Mouse (Mus musculus): ENCODE data around the gene Vps45. TPM values are rescaled to one million over a fixed set of nuclear protein-coding genes. Genes with fewer than 3 reads are reported as not detected.

The Vps45 gene
- total and polyA plus RNA-seq, 2 experiments from 2014 or later, result 24.9 to 61.8 TPM

GRCm38 (mm10) chr3:96017461-96017860, 40.8 kb downstream of the Vps45 start:
- no peaks in the 10 kb centered on the region for H3K4me1 ChIP-seq (ENCODE audit: insufficient read depth, low read length)
- no peak overlapping the region for H3K4me3 ChIP-seq (ENCODE audit: low read length)
- H3K27ac ChIP-seq, result no peak overlapping the region
- H3K9ac ChIP-seq (replicated peaks; ENCODE audit: low read length), result no peak overlapping the region
- ATAC-seq, result no peak
- 79% methylated on average over 5 of the region's 5 CpGs for WGBS
- H3K4me2 ChIP-seq (ENCODE audit: low read depth, low read length), result no peak overlapping the region
- no peak for DNase-seq (ENCODE audit: low spot score)
- no peaks in the 10 kb centered on the region; the same call in none of the 2 replicates for H3K36me3 ChIP-seq (ENCODE audit: insufficient read depth, low read length)
- no peak for TF ChIP-seq CTCF (IDR thresholded peaks at IDR 0.05; ENCODE audit: low read depth)
- no peaks in the 10 kb centered on the region for H3K27me3 ChIP-seq (ENCODE audit: insufficient read depth, low read length)
- H3K9me3 ChIP-seq (ENCODE audit: low read length), result no peaks in the 10 kb centered on the region

DNA sequence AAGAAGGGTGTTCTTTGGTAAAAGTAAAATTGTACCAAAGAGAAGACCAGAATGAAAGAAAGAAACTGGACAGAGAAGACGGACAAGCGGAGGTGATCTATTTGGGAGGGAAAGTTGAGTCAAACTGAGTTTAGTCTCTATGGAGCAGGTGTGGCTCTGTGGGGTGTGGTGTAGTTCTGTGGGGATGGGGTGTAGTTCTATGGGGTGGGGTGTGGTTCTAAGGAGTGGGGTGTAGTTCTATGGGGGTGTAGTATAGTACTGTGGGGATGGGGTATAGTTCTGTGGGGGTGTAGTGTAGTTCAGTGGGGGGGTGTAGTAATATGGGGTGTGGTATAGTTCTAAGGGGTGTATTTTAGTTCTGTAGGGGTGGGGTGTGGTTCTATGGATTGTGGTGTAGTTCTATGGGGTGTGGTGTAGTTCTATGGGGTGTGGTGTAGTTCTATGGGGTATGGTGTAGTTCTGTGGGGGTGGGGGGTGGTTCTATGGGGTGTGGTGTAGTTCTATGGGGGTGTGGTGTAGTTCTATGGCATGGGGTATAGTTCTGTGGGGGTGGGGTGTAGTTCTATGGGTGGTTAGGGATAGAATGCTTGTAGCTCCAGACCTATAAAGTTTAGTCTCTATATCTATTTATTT, 41.9 kb downstream of the Vps45 start:
- H3K4me3 ChIP-seq (ENCODE audit: low read length), result no peak overlapping the region
- H3K27me3 ChIP-seq (ENCODE audit: insufficient read depth, low read length), result no peaks in the 10 kb centered on the region
- no peak overlapping the region for H3K27ac ChIP-seq
- H3K9ac ChIP-seq (replicated peaks; ENCODE audit: low read length), result no peak overlapping the region
- no peaks in the 10 kb centered on the region for H3K9me3 ChIP-seq (ENCODE audit: low read length)
- no peaks in the 10 kb centered on the region for H3K4me1 ChIP-seq (ENCODE audit: insufficient read depth, low read length)
- WGBS, result 96% methylated on average over 2 of the region's 2 CpGs
- no peak for ATAC-seq
- TF ChIP-seq CTCF (IDR thresholded peaks at IDR 0.05; ENCODE audit: low read depth), result no peak
- no peak overlapping the region for H3K4me2 ChIP-seq (ENCODE audit: low read depth, low read length)
- no peak for DNase-seq (ENCODE audit: low spot score)
- H3K36me3 ChIP-seq (ENCODE audit: insufficient read depth, low read length), result no peaks in the 10 kb centered on the region; the same call in none of the 2 replicates

DNA sequence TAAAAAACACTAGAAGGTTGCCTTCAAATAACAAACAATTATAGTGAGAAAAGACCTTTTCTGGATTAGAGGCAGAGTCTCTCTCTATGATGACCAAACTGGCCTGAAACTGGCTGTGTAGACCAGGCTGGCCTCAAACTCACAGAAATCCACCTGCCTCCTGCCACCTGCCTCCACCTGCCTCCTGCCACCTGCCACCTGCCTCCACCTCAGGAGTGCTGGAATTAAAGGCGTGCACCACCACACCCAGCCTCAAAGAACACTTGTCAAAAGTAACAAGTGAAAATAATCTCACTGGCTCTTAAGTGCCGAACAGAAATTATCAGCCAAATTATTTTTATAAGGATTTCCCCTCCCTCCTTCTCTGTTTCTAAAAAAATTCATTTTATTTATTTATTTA, 42.6 kb downstream of the Vps45 start:
- no peaks in the 10 kb centered on the region for H3K27me3 ChIP-seq (ENCODE audit: insufficient read depth, low read length)
- no peak for TF ChIP-seq CTCF (IDR thresholded peaks at IDR 0.05; ENCODE audit: low read depth)
- H3K9me3 ChIP-seq (ENCODE audit: low read length), result no peaks in the 10 kb centered on the region
- no peak for ATAC-seq
- no peaks in the 10 kb centered on the region; the same call in none of the 2 replicates for H3K36me3 ChIP-seq (ENCODE audit: insufficient read depth, low read length)
- WGBS, result 93% methylated on average over 2 of the region's 2 CpGs
- H3K4me1 ChIP-seq (ENCODE audit: insufficient read depth, low read length), result no peaks in the 10 kb centered on the region
- no peak overlapping the region for H3K4me3 ChIP-seq (ENCODE audit: low read length)
- no peak for DNase-seq (ENCODE audit: low spot score)
- H3K9ac ChIP-seq (replicated peaks; ENCODE audit: low read length), result no peak overlapping the region
- no peak overlapping the region for H3K27ac ChIP-seq
- no peak overlapping the region for H3K4me2 ChIP-seq (ENCODE audit: low read depth, low read length)

DNA sequence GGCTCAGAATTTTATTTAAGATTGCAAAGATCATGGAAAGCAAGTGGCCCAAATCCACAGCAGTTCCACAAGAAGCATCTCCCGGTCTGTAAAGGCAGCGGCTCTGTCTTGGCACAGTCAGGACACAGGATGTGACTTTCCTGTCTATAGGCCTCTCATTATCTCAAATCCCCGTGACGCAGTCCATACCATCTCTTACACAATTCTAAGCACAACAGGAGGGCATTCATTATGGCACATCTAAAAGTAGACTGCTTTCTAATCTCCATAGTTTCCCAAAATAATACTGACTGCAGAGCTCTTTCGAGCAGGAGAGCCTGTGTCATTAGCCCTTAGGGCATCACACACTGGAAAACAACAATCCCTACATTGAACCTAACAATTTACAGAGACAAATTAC, 45.5 kb downstream of the Vps45 start:
- WGBS, result 37% methylated on average over 5 of the region's 5 CpGs
- Histone ChIP-seq H3K4me1 (ENCODE audit: insufficient read depth, low read length) (no peaks in the 10 kb centered on the region), H3K4me3 (ENCODE audit: low read length) (no peak overlapping the region), H3K4me2 (ENCODE audit: low read depth, low read length) (no peak overlapping the region), H3K9ac (replicated peaks; ENCODE audit: low read length) (no peak overlapping the region), H3K27ac (no peak overlapping the region), H3K9me3 (ENCODE audit: low read length) (no peaks in the 10 kb centered on the region), H3K36me3 (ENCODE audit: insufficient read depth, low read length) (no peaks in the 10 kb centered on the region), H3K27me3 (ENCODE audit: insufficient read depth, low read length) (no peaks in the 10 kb centered on the region)
- ATAC-seq (no peak), DNase-seq (ENCODE audit: low spot score) (no peak)
- TF ChIP-seq CTCF (IDR thresholded peaks at IDR 0.05; ENCODE audit: low read depth), result no peak

- no peak for ATAC-seq
Observed at GRCm38 (mm10) chr3:96008463-96008862, 49.8 kb downstream of the Vps45 start.

DNA sequence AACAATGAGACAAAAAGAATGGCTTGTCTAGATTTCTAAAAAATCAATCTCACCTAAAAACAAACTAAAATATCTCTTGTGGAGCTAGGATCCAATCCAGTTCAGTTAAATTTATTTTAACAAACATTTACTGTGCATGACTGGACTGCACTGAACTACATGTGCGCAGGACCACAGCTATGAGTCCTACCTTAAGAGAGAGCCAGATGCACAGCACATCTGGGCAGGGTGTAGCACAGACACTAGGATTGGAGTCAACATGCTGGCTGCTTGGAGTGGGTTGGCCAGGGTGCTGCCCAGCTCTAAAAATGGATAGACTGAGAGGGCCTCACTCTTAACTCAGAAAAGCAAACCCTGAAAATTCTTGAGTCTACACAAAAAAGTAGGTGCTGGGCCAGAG, 56.7 kb downstream of the Vps45 start:
- DNase-seq (ENCODE audit: low spot score) (no peak), ATAC-seq (no peak)
- Histone ChIP-seq H3K36me3 (ENCODE audit: insufficient read depth, low read length) (no peaks in the 10 kb centered on the region), H3K27me3 (ENCODE audit: insufficient read depth, low read length) (no peaks in the 10 kb centered on the region), H3K4me1 (ENCODE audit: insufficient read depth, low read length) (peaks cover 10% of the 10 kb centered on the region; the same call in 1 of the 2 replicates), H3K9ac (replicated peaks; ENCODE audit: low read length) (no peak overlapping the region), H3K4me2 (ENCODE audit: low read depth, low read length) (no peak overlapping the region), H3K27ac (no peak overlapping the region), H3K4me3 (ENCODE audit: low read length) (no peak overlapping the region), H3K9me3 (ENCODE audit: low read length) (no peaks in the 10 kb centered on the region)
- 89% methylated on average over 1 of the region's 1 CpGs for WGBS
- no peak for TF ChIP-seq CTCF (IDR thresholded peaks at IDR 0.05; ENCODE audit: low read depth)

More at GRCm38 (mm10) chr3:96008463-96008862, 49.8 kb downstream of the Vps45 start:
- Histone ChIP-seq H3K36me3 (ENCODE audit: insufficient read depth, low read length) (no peaks in the 10 kb centered on the region), H3K4me3 (ENCODE audit: low read length) (no peak overlapping the region), H3K27ac (no peak overlapping the region), H3K4me1 (ENCODE audit: insufficient read depth, low read length) (no peaks in the 10 kb centered on the region), H3K27me3 (ENCODE audit: insufficient read depth, low read length) (no peaks in the 10 kb centered on the region), H3K9ac (replicated peaks; ENCODE audit: low read length) (no peak overlapping the region), H3K4me2 (ENCODE audit: low read depth, low read length) (no peak overlapping the region), H3K9me3 (ENCODE audit: low read length) (no peaks in the 10 kb centered on the region)
- 66% methylated on average over 6 of the region's 6 CpGs for WGBS
- DNase-seq (ENCODE audit: low spot score), result no peak
- no peak for TF ChIP-seq CTCF (IDR thresholded peaks at IDR 0.05; ENCODE audit: low read depth)

- TF ChIP-seq CTCF (IDR thresholded peaks at IDR 0.05; ENCODE audit: low read depth), result no peak
- Histone ChIP-seq H3K27ac (no peak overlapping the region), H3K4me1 (ENCODE audit: insufficient read depth, low read length) (peaks cover 10% of the 10 kb centered on the region; the same call in 1 of the 2 replicates), H3K9ac (replicated peaks; ENCODE audit: low read length) (no peak overlapping the region), H3K9me3 (ENCODE audit: low read length) (no peaks in the 10 kb centered on the region), H3K4me3 (ENCODE audit: low read length) (no peak overlapping the region), H3K4me2 (ENCODE audit: low read depth, low read length) (no peak overlapping the region), H3K36me3 (ENCODE audit: insufficient read depth, low read length) (no peaks in the 10 kb centered on the region), H3K27me3 (ENCODE audit: insufficient read depth, low read length) (no peaks in the 10 kb centered on the region)
- 61% methylated on average over 9 of the region's 9 CpGs for WGBS
- ATAC-seq (no peak), DNase-seq (ENCODE audit: low spot score) (no peak)
Observed at GRCm38 (mm10) chr3:96000921-96001501, 57.3 kb downstream of the Vps45 start.
